Mouse (Mus musculus): ENCODE results near the gene Liph. TPM values are rescaled to one million over a fixed set of nuclear protein-coding genes. Genes with fewer than 3 reads are reported as not detected.

Liph gene
- 0.94 and 1.1 TPM in 2 replicates for polyA plus RNA-seq (2015; fragmentation: Nextera tagmentation; extraction: Ambion mirVana)

DNA sequence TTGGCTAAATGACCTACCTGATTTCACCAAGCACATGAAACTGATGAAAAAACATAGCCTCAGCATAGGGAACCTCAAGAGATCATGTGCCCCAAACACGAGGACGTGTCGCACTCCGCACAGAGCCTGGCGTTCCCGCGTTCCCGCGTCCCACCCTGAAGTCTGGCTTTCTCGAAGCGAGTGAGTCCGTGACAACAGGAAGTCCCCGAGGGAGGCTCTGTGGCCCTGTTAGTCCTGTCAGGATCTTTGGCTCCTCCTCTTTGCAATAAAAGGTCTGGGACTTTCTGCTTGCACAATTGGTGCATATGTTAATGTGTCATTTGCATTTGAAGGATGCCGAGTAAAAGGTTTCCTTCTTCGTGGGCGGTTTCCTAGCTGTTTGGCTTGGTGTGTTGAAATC, at the start of gene Liph:
Liph (minus strand) TSS at position 360 of the 400 bp plus-strand sequence.
- no peaks in the 10 kb centered on the region for H3K36me3 ChIP-seq
- peak within 1 kb of the TSS; percentile 55 for H3K4me2 ChIP-seq (replicated peaks)
- H3K9me3 ChIP-seq, result no peaks in the 10 kb centered on the region
- peaks cover 5% of the 10 kb centered on the region; the same call in 1 of the 2 replicates for H3K4me1 ChIP-seq
- H3K27ac ChIP-seq, result no peak within 1 kb of the TSS
- H3K4me3 ChIP-seq, result peak within 1 kb of the TSS; percentile 24
- ATAC-seq (ENCODE audit: low FRiP score, low read depth), result no peak
- peaks cover 5% of the 10 kb centered on the region for H3K27me3 ChIP-seq
- 9% methylated on average over 16 of the region's 16 CpGs for WGBS
- H3K9ac ChIP-seq, result no peak within 1 kb of the TSS

DNA sequence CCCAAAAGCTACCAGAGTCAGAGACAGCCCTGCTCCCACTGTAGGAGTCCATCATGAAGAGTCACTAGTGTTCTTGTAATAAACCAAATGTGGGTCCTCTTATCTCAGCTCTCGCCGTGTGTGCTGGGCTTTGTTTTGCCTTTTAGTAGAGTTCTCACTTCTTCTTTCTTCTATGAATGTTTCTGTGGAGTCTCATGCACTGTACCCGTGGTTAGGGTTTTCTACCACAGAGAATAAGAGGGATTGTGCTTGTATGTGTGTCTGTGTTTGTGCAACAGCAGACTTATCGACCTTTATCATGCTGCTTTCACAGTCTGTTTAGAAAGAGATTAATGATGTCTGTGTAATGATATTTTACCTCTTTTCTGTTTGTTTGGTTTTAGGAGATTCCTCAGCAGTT, 48.4 kb upstream of the Liph start:
- Histone ChIP-seq H3K4me1 (no peaks in the 10 kb centered on the region), H3K27me3 (no peaks in the 10 kb centered on the region), H3K36me3 (peaks cover 81% of the 10 kb centered on the region), H3K4me2 (replicated peaks) (no peak overlapping the region), H3K9ac (no peak overlapping the region), H3K4me3 (no peak overlapping the region), H3K9me3 (no peaks in the 10 kb centered on the region), H3K27ac (no peak overlapping the region)
- ATAC-seq (ENCODE audit: low FRiP score, low read depth), result no peak
- WGBS, result 89% methylated on average over 4 of the region's 4 CpGs

DNA sequence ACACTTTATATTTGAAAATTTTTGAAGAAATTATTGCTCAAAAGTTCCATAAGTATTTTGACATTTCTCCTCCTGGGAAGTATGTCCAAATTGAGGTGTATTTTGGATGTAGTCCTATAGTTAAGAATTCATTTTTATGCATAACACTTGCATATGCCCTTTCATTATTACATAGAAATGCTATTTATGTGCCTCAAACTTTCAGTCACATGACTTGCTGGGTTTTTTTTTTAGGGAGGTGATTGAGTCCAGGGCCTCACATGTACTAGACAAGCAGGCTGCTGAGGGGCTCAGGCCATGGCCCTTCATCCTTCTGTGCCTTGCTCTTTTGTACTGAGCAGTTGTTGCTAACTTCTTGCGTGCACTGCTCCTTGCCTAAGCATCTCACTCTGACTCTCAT, 44.5 kb upstream of the Liph start:
- H3K4me3 ChIP-seq, result no peak overlapping the region
- H3K36me3 ChIP-seq, result peaks cover 77% of the 10 kb centered on the region
- 90% methylated on average over 1 of the region's 1 CpGs for WGBS
- no peaks in the 10 kb centered on the region for H3K27me3 ChIP-seq
- no peak for ATAC-seq (ENCODE audit: low FRiP score, low read depth)
- H3K9me3 ChIP-seq, result no peaks in the 10 kb centered on the region
- H3K4me1 ChIP-seq, result no peaks in the 10 kb centered on the region
- H3K9ac ChIP-seq, result no peak overlapping the region
- H3K27ac ChIP-seq, result no peak overlapping the region
- H3K4me2 ChIP-seq (replicated peaks), result no peak overlapping the region

DNA sequence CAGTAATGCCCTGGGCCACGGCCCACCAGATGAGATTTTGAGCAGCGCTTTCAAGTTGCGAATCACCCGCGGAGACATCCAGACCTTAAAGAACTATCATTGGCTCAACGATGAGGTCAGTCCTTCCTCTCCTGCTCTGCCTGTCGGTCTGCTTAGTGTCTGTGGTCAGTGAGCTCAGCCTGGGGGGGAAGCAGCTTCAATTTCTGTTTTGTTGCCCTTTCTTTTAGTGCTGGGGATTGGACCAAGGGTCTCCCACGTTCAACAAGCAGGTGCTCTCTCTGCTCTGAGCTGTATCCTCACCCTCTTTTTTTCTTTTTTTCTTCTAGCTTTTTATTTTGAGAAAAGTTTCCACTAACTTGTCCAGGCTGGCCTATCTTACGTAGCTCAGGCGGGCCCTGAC, 43.1 kb upstream of the Liph start:
- Histone ChIP-seq H3K4me3 (no peak overlapping the region), H3K4me1 (no peaks in the 10 kb centered on the region), H3K9me3 (no peaks in the 10 kb centered on the region), H3K27ac (no peak overlapping the region), H3K36me3 (peaks cover 63% of the 10 kb centered on the region), H3K9ac (no peak overlapping the region), H3K27me3 (no peaks in the 10 kb centered on the region), H3K4me2 (replicated peaks) (no peak overlapping the region)
- 91% methylated on average over 10 of the region's 10 CpGs for WGBS
- ATAC-seq (ENCODE audit: low FRiP score, low read depth), result no peak

DNA sequence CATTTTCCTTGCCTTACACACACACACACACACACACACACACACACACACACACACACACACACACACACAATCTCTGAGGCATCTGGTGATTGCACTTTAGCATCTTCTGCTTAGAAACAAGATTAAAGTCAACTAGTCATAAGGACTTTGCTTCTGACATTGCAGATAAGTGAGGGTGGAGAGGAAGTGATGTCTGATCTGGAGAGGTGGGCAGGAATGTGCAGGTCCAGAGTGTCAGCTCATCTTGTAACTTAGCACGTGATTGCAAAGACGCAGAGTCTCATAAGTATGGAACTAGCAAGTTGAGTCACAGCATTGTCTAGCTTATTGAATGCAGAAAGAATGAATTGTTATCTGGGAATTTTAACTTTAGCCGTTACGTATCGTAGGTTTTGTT, 32.0 kb upstream of the Liph start:
- no peak overlapping the region for H3K9ac ChIP-seq
- no peaks in the 10 kb centered on the region for H3K4me1 ChIP-seq
- no peak overlapping the region for H3K4me3 ChIP-seq
- H3K27me3 ChIP-seq, result no peaks in the 10 kb centered on the region
- H3K9me3 ChIP-seq, result no peaks in the 10 kb centered on the region
- H3K4me2 ChIP-seq (replicated peaks), result no peak overlapping the region
- H3K27ac ChIP-seq, result no peak overlapping the region
- peaks cover 94% of the 10 kb centered on the region for H3K36me3 ChIP-seq
- WGBS, result 97% methylated on average over 5 of the region's 5 CpGs
- no peak for ATAC-seq (ENCODE audit: low FRiP score, low read depth)

DNA sequence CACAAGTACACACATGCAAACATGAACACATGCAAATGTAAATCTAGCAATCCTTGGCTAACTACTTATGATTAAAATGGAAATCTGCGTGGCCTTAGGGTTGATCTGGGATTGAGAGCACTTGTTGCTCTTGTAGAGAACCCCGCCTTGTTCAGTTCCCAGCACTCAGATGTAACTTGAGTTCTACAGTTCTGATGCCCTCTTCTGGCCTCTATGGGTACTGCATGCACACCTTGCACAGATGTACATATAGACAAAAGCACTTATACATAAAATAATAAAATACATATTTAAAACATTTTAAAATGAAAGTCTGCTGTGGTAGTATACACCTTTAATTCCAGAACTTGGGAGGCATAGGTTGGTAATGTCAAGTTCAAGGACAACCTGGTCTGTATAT, 26.7 kb upstream of the Liph start:
- H3K4me3 ChIP-seq, result no peak overlapping the region
- H3K4me1 ChIP-seq, result no peaks in the 10 kb centered on the region
- peaks cover 5% of the 10 kb centered on the region for H3K9me3 ChIP-seq
- H3K36me3 ChIP-seq, result peaks cover 91% of the 10 kb centered on the region
- no peak overlapping the region for H3K4me2 ChIP-seq (replicated peaks)
- H3K27me3 ChIP-seq, result no peaks in the 10 kb centered on the region
- ATAC-seq (ENCODE audit: low FRiP score, low read depth), result no peak
- no peak overlapping the region for H3K9ac ChIP-seq
- 94% methylated on average over 2 of the region's 2 CpGs for WGBS
- H3K27ac ChIP-seq, result no peak overlapping the region

DNA sequence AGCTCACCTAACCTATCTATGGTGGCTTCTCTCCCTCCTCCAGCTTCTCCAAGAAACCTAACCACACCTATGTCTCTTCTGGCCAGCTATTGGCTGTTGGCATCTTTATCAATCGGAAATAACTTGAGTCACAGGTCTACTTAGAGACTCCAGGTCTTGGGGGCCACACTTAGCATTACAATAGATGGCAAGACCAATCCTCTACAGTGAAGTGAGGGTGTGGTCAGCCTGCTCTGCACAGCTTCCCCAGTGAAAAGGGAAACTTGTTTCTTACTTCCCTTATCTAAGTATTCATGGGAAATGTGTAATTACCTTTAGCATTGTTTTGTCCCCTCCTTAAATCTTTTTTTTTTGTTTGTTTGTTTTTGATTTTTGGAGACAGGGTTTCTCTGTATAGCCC, 20.1 kb upstream of the Liph start:
- Histone ChIP-seq H3K9me3 (no peaks in the 10 kb centered on the region), H3K4me3 (no peak overlapping the region), H3K36me3 (peaks cover 58% of the 10 kb centered on the region), H3K4me1 (peaks cover 7% of the 10 kb centered on the region), H3K9ac (no peak overlapping the region), H3K4me2 (replicated peaks) (no peak overlapping the region), H3K27ac (no peak overlapping the region), H3K27me3 (no peaks in the 10 kb centered on the region)
- 88% methylated on average over 1 of the region's 1 CpGs for WGBS
- no peak for ATAC-seq (ENCODE audit: low FRiP score, low read depth)

DNA sequence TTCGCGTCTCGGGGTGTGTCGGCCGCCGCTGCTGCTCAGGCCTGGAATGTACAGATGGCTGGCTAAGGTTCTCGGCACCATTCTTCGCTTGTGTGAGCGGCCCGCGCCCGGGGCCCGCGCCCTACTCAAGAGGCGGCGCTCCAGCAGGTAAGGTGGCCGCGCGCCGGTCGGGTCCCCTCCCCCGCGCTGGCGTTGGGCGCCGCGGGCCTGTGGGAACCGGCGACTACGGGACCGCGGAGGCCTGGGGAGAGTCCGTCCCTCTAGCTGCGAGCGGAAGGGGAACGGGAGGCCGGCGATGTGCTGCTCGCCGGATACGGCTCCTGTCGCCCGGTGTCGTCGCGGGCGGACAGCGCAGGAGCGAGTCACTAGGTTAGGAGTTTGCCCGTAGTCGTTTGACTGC, 14.1 kb upstream of the Liph start:
- peak overlapping the region; percentile 98 for H3K4me3 ChIP-seq
- peaks cover 7% of the 10 kb centered on the region for H3K36me3 ChIP-seq
- H3K4me1 ChIP-seq, result peaks cover 15% of the 10 kb centered on the region
- no peaks in the 10 kb centered on the region for H3K9me3 ChIP-seq
- no peaks in the 10 kb centered on the region for H3K27me3 ChIP-seq
- ATAC-seq (ENCODE audit: low FRiP score, low read depth), result peak; percentile 71
- H3K9ac ChIP-seq, result peak overlapping the region; percentile 92
- H3K4me2 ChIP-seq (replicated peaks), result peak overlapping the region; percentile 80
- WGBS, result under 1% methylated on average over 40 of the region's 51 CpGs
- H3K27ac ChIP-seq, result peak overlapping the region; percentile 52; the same call in 1 of the 2 replicates

DNA sequence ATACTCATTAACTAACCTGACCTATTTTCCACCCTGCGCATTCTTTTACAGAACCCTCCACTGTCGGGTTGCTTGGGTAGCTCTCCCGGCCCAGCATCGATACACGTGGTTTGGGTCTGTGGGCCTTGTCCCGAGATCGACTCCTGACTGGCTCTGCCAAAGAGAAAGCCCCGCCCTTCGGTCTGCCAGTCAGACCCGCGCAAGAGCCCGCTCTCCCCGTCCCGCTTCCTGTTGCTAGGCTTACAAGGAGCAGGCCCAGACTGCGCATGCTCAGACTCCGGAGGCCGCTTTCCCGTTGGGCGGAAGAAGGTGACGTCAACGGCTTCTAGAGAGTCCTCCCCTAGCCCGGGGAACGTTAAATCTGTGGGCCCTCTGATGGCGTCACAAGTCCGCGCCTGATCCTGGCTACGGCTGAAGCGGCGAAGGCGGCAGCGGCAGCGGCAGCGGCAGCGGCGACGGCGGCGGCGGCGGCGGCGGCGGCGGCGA, 13.7 kb upstream of the Liph start, which contains the start of gene Senp2:
Senp2 (plus strand) TSS at position 386 of the 486 bp plus-strand sequence.
- peak; percentile 99 for ATAC-seq (ENCODE audit: low FRiP score, low read depth)
- Histone ChIP-seq H3K4me1 (peaks cover 15% of the 10 kb centered on the region), H3K4me3 (peak within 1 kb of the TSS; percentile 98), H3K27me3 (no peaks in the 10 kb centered on the region), H3K9ac (peak within 1 kb of the TSS; percentile 92), H3K36me3 (peaks cover 7% of the 10 kb centered on the region), H3K9me3 (no peaks in the 10 kb centered on the region), H3K27ac (peak within 1 kb of the TSS; percentile 52; the same call in 1 of the 2 replicates), H3K4me2 (replicated peaks) (peak within 1 kb of the TSS; percentile 80)
- WGBS, result under 1% methylated on average over 45 of the region's 45 CpGs

DNA sequence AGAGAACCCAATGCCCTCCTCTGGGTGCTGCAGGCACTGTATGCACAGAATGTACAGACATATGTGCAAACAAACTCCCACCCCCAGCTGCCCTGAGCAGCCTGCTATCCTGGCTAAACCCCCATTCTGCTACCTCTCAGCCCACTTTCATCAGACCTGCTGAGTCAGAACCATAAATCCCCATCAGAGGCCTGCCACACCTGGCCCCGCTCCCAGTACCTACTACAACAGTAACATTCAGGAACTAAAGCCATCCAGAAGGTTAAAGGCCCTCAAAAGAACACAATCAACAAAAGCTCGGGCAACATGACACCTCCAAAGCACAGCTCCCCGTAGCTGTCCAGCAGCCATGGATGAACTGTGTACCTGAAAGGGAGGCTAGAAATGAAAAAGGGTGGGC, 6.1 kb upstream of the Liph start:
- H3K4me3 ChIP-seq, result no peak overlapping the region
- H3K4me2 ChIP-seq (replicated peaks), result no peak overlapping the region
- no peak overlapping the region for H3K27ac ChIP-seq
- no peaks in the 10 kb centered on the region for H3K36me3 ChIP-seq
- no peaks in the 10 kb centered on the region for H3K4me1 ChIP-seq
- H3K27me3 ChIP-seq, result peaks cover under 1% of the 10 kb centered on the region
- no peak overlapping the region for H3K9ac ChIP-seq
- WGBS, result 47% methylated on average over 3 of the region's 3 CpGs
- no peaks in the 10 kb centered on the region for H3K9me3 ChIP-seq
- ATAC-seq (ENCODE audit: low FRiP score, low read depth), result no peak

DNA sequence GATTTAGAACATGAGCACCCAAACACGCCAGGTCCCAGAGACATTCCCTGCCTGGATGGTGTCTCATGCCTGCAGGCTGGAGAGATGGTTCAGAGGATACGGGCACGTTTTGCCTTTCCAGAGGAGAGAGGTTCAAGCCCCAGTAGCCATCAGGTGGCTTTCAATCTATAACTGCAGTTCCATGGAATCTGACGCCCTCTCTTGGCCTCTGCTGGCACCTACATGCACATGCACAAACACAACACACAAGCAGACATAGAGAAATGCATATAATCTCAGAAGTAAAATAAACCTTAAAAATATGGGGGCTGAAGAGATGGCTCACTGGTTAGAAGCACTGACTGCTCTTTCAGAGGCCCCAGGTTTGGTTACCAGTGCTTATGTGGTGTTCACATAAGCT, 5.7 kb upstream of the Liph start:
- H3K36me3 ChIP-seq, result no peaks in the 10 kb centered on the region
- no peaks in the 10 kb centered on the region for H3K4me1 ChIP-seq
- WGBS, result 67% methylated on average over 4 of the region's 4 CpGs
- H3K4me3 ChIP-seq, result no peak overlapping the region
- H3K27ac ChIP-seq, result no peak overlapping the region
- H3K9ac ChIP-seq, result no peak overlapping the region
- no peak overlapping the region for H3K4me2 ChIP-seq (replicated peaks)
- no peaks in the 10 kb centered on the region for H3K9me3 ChIP-seq
- ATAC-seq (ENCODE audit: low FRiP score, low read depth), result no peak
- peaks cover 2% of the 10 kb centered on the region for H3K27me3 ChIP-seq

DNA sequence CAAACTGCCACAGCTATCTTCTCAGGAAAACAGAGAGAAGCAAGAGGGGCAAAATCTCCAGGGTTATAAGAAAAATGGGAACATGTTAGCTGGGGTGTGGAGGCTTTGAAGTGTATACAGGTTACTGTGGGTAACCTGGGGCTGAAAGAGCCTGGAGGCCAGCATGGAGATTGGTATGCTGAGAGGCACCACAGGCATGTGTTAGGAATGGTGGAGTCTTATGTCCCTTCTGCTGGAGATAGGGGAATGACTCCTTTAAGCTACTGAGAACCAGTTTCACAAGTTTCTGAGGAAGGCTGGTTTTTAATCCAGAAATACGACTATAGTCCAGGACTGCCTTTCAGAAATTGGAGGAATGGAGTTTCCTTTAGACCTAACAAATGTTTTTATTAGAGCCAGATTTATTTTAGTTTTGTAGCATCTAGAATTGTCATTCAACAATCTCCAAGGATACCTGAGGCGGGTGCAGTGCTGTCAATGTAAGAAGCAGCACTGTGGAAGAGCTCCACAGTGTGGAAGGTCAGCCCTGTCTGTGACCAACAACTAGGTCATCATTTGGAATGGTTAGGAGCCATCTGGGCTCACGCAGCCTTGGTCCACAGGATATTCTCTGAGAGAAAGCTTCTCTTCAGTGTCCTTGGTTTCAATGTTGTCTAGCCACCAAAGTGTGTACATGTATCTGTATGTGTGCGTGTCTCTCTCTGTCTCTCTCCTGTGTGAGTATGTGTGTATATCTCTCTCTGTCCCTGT, 4.7 kb upstream of the Liph start:
- no peak overlapping the region for H3K27ac ChIP-seq
- 80% methylated on average over 4 of the region's 4 CpGs for WGBS
- H3K9me3 ChIP-seq, result no peaks in the 10 kb centered on the region
- no peaks in the 10 kb centered on the region for H3K36me3 ChIP-seq
- ATAC-seq (ENCODE audit: low FRiP score, low read depth), result no peak
- H3K9ac ChIP-seq, result no peak overlapping the region
- H3K27me3 ChIP-seq, result peaks cover 5% of the 10 kb centered on the region
- no peak overlapping the region for H3K4me2 ChIP-seq (replicated peaks)
- no peak overlapping the region for H3K4me3 ChIP-seq
- peaks cover 5% of the 10 kb centered on the region; the same call in 1 of the 2 replicates for H3K4me1 ChIP-seq

DNA sequence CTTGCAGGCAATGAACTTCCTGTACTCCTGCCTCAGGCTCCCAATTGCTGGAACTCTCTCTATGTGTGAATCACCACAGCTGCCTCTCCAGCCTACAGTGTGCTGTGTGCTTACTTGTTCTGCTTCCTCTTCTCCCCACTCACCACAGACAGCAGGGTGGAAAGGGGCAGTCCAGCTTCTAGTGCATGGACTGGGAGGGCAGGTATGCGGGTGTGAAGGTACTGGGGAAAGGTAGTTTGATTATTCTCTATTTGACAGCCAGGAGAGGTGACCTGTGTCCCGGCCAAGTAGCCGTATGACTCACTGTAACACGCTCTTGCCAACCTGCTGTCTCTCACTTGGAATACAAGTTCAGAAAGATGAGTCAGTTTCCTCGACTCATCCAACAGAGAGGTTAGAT, 2.6 kb upstream of the Liph start:
- Histone ChIP-seq H3K9me3 (no peaks in the 10 kb centered on the region), H3K27ac (no peak overlapping the region), H3K4me3 (no peak overlapping the region), H3K9ac (no peak overlapping the region), H3K4me2 (replicated peaks) (no peak overlapping the region), H3K36me3 (no peaks in the 10 kb centered on the region), H3K27me3 (peaks cover 5% of the 10 kb centered on the region), H3K4me1 (peaks cover 5% of the 10 kb centered on the region; the same call in 1 of the 2 replicates)
- 72% methylated on average over 5 of the region's 5 CpGs for WGBS
- ATAC-seq (ENCODE audit: low FRiP score, low read depth), result no peak

All from limb, embryonic 13.5 days (tissue).